Mouse (Mus musculus): ENCODE measurements around the gene Rrp9. TPM values are rescaled to one million over a fixed set of nuclear protein-coding genes. Genes with fewer than 3 reads are reported as not detected.

Rrp9 gene
- total RNA-seq, 2 experiments from 2014 or later = 32.7 to 47.8 TPM

- DNase-seq (ENCODE audit: low spot score in 2 of 2) = no peak
Observed at GRCm38 (mm10) chr9:106513566-106513965, 37.8 kb downstream of the Rrp9 start.

DNA sequence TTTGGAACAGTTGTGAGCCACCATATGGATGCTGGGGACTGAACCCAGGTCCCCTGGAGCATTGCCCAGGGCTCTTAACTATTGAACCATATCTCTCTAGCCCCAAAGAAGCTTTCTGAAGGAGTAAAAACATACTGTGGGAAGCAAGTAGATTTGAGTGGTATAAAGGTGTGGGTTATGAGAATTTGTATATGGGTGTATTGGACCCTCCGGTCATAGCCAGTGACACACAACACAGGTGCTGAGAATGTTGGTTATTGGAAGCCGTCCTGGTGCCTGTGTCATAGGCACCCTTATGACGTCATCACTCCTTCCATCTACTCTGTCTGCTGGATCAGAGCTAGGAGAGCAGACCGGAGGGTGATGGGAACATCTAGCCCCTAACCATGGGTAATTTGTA is 38.5 kb downstream of the Rrp9 start, which contains the start of gene Iqcf5:
Gene Iqcf5, plus strand, starts transcription at position 301 of the 400 bp plus-strand sequence.
- DNase-seq (ENCODE audit: low spot score in 2 of 2) = no peak

- DNase-seq (ENCODE audit: low spot score in 2 of 2) = no peak
Observed at GRCm38 (mm10) chr9:106519433-106519832, 43.7 kb downstream of the Rrp9 start.

DNA sequence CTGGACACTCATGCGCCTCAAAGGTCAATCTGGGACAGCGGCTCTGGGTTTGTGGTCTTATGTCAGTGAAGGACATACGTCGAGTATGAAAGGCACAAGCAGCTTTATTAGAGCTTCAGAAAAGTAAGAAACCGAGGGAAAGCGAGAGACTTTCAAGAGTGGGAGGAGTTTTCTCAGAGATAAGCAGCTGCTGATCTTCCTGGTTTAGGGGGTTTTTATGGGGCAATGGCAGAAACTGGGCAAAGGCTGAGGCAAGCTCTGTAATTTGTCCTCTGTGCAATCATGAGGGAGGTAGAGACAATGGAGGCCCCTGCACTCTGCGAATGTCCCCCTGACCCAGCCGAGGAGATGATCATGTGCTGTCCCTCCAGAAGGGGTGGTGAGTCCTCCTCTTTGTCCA is 44.1 kb downstream of the Rrp9 start:
- DNase-seq (ENCODE audit: low spot score in 2 of 2) = no peak

DNA sequence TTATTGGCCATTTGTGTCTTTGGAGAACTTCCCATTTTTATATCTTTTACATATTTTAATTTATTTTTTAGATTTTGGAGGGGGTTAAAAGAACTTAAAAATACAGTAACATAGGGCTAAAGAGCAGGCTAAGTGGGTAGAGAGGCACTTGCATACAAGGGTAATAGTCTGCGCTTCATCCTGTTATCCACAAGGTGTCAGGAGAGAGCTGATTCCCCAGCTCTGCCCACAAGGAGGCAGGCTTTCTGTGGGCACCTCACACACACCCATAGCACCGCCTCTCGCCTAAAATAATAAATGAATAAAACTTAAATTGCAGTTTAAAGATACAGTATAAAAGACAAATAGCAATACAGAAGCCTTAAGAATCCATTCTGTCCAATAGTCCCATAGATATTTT is 56.1 kb downstream of the Rrp9 start:
- no peak for DNase-seq (ENCODE audit: low spot score in 2 of 2)

DNA sequence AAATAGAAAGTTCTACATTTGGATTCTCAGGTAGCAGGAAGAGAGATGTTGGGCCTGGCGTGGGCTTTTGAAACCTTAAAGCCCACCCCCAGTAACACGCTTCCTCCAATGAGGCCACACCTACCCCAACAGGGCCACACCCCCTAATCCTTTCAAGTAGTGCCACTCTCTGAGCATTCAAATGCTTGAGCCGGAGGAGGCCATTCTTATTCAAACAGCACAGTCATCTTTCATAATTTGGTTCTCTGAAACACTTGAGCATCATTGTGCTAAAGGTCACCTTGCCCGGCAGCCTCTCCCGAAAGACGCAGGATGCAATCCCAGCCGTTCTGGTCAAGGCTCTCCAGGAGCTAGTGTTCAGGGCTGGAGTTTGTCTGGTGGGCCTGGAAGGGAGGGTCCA is 58.5 kb downstream of the Rrp9 start:
- DNase-seq (ENCODE audit: low spot score in 2 of 2) = no peak

GRCm38 (mm10) chr9:106534975-106535374 is 59.2 kb downstream of the Rrp9 start:
- no peak for DNase-seq (ENCODE audit: low spot score in 2 of 2)

Other genes with a start within 250 kb of the Rrp9 start
- gene Alas1, start 227.3 kb upstream of the Rrp9 start, total RNA-seq (2021) = 1,000 to 10,000 TPM; 1,196 to 1,991 TPM
- 1 to 10 TPM; 3.2 to 4.3 TPM for gene Poc1a, start 194.9 kb upstream of the Rrp9 start, total RNA-seq (2021)
- gene Dusp7, start 107.3 kb upstream of the Rrp9 start, total RNA-seq (2021) = 10 to 100 TPM; 11.8 to 22.2 TPM
- gene Rpl29, start 46.5 kb upstream of the Rrp9 start, total RNA-seq (2021) = 100 to 1,000 TPM; 339 to 377 TPM
- gene Acy1, start 37.6 kb upstream of the Rrp9 start, total RNA-seq (2021) = 10 to 100 TPM; 13.9 to 14.9 TPM
- gene Abhd14b, start 28.5 kb upstream of the Rrp9 start, total RNA-seq (2021) = 10 to 100 TPM; 29.6 to 43.4 TPM
- 10 to 100 TPM; 18.3 to 21.3 TPM for gene Abhd14a, start 28.3 kb upstream of the Rrp9 start, total RNA-seq (2021)
- 10 to 100 TPM; 22.4 to 28.0 TPM for gene Pcbp4, start 22.7 kb upstream of the Rrp9 start, total RNA-seq (2021)
- gene Gpr62, start 10.0 kb upstream of the Rrp9 start, total RNA-seq (2021) = under 1 TPM; 0.20 to 0.29 TPM
- gene Parp3, start 986 bp downstream of the Rrp9 start, total RNA-seq (2021) = 10 to 100 TPM; 35.9 to 63.4 TPM
- not detected for gene Iqcf1, start 24.0 kb downstream of the Rrp9 start, total RNA-seq (2021)
- not detected for gene Iqcf5, start 38.6 kb downstream of the Rrp9 start, total RNA-seq (2021)
- not detected for gene Iqcf3, start 85.7 kb downstream of the Rrp9 start, total RNA-seq (2021)
- gene Iqcf4, start 95.0 kb downstream of the Rrp9 start, total RNA-seq (2021) = not detected
- not detected for gene Iqcf6, start 150.6 kb downstream of the Rrp9 start, total RNA-seq (2021)
- not detected for gene Grm2, start 180.1 kb downstream of the Rrp9 start, total RNA-seq (2021)
- 100 to 1,000 TPM in 1 of 2 experiments, 10 to 100 TPM in 1; 93.5 to 136 TPM for gene Tex264, start 210.0 kb downstream of the Rrp9 start, total RNA-seq (2021)

Measured in adrenal gland, adult 18-20 months (tissue).